Mouse (Mus musculus) MEL (cell line): ENCODE results near the gene Krt7.

Experiments used
- CTCF ChIP-seq, 3 experiments: IDR thresholded peaks in 2 of 3; conservative IDR thresholded peaks in 1 of 3; 2 replicates each; pipeline ENCODE4 v1.5.1; 2011 to 2012; ENCODE audit warnings: low read length in 3 of 3, low read depth in 2 of 3, mild to moderate bottlenecking in 2 of 3, improper control_type of control experiment in 1 of 3, inconsistent platforms in 1 of 3, mixed read lengths in 1 of 3, moderate library complexity in 1 of 3; ENCODE audit not compliant: control insufficient read depth in 1 of 3, insufficient read depth in 1 of 3, poor library complexity in 1 of 3, severe bottlenecking in 1 of 3
- EP300 ChIP-seq, 2 experiments: IDR thresholded peaks; 2 replicates each; pipeline ENCODE4 v1.6.1; 2011; ENCODE audit warnings: improper control_type of control experiment in 2 of 2, low read length in 2 of 2, low read depth in 1 of 2, mild to moderate bottlenecking in 1 of 2
- HCFC1 ChIP-seq: IDR thresholded peaks from 2 replicates; pipeline ENCODE4 v1.6.1; 2012; ENCODE audit warnings: low read depth, mild to moderate bottlenecking, inconsistent platforms, low read length, improper control_type of control experiment, moderate library complexity
- JUND ChIP-seq: IDR thresholded peaks from 2 replicates; pipeline ENCODE4 v1.6.1; 2011; ENCODE audit warnings: low read depth, mild to moderate bottlenecking, improper control_type of control experiment, low read length
- MAZ ChIP-seq: IDR thresholded peaks from 2 replicates; pipeline ENCODE4 v1.6.1; 2012; ENCODE audit warnings: low read depth, mild to moderate bottlenecking, inconsistent platforms, low read length, improper control_type of control experiment
- MXI1 ChIP-seq: IDR thresholded peaks from 2 replicates; pipeline ENCODE4 v1.6.1; 2011; ENCODE audit warnings: mild to moderate bottlenecking, low read depth, low read length, improper control_type of control experiment
- POLR2AphosphoS5 ChIP-seq: IDR thresholded peaks from 2 replicates; pipeline ENCODE4 v1.6.1; 2012; ENCODE audit warnings: low read depth, borderline replicate concordance, mild to moderate bottlenecking, inconsistent platforms, low read length, moderate library complexity, mixed read lengths
- RAD21 ChIP-seq: IDR thresholded peaks from 2 replicates; pipeline ENCODE4 v1.6.1; 2011; ENCODE audit warnings: mild to moderate bottlenecking, low read depth, low read length, improper control_type of control experiment
- TBP ChIP-seq: IDR thresholded peaks from 2 replicates; pipeline ENCODE4 v1.8.0; 2011; ENCODE audit warnings: low read depth, low read length, improper control_type of control experiment
- USF1 ChIP-seq: IDR thresholded peaks from 2 replicates; pipeline ENCODE4 v1.6.1; 2014; ENCODE audit warnings: low read depth, mild to moderate bottlenecking, inconsistent platforms, low read length, improper control_type of control experiment, moderate library complexity
- ZNF384 ChIP-seq: IDR thresholded peaks from 2 replicates; pipeline ENCODE4 v1.6.1; 2012; ENCODE audit warnings: low read depth, mild to moderate bottlenecking, inconsistent platforms, low read length, improper control_type of control experiment

- no peak for TF ChIP-seq CTCF (IDR thresholded peaks at IDR 0.05 in 2 of 3, conservative IDR thresholded peaks at IDR 0.05 in 1 of 3; ENCODE audit: control insufficient read depth in 1 of 3, insufficient read depth in 1 of 3, low read depth in 2 of 3, low read length in 3 of 3, poor library complexity in 1 of 3, severe bottlenecking in 1 of 3)
- TF ChIP-seq USF1, result no peak
- no peak for TF ChIP-seq RAD21
- TF ChIP-seq JUND, result no peak
- TF ChIP-seq EP300 (IDR thresholded peaks at IDR 0.05; ENCODE audit: low read depth in 1 of 2, low read length in 2 of 2), result no peak
- no peak for TF ChIP-seq TBP
- no peak for TF ChIP-seq ZNF384
- no peak for TF ChIP-seq MXI1
- TF ChIP-seq HCFC1, result no peak
- no peak for TF ChIP-seq MAZ
- no peak for TF ChIP-seq POLR2AphosphoS5
Measured at GRCm38 (mm10) chr15:101398269-101398668, 12.6 kb upstream of the Krt7 start.
